Mouse (Mus musculus): Measurements from ENCODE around the gene Cacna1c.
A peak's percentile ranks its signal among the peaks of the same experiment; 100 is the strongest.

The Cacna1c gene

GRCm38 (mm10) chr6:119145109-119145508, 51.1 kb downstream of the Cacna1c start:
- DNase-seq (ENCODE audit: low read depth, low spot score): no peak

- DNase-seq (ENCODE audit: low read depth, low spot score): no peak
These were observed 56.7 kb downstream of the Cacna1c start for GRCm38 (mm10) chr6:119139561-119139960.

GRCm38 (mm10) chr6:119137768-119138167, 58.5 kb downstream of the Cacna1c start:
- no peak for DNase-seq (ENCODE audit: low read depth, low spot score)

- no peak for DNase-seq (ENCODE audit: low read depth, low spot score)
These were observed 63.4 kb downstream of the Cacna1c start for GRCm38 (mm10) chr6:119132863-119133262.

- DNase-seq (ENCODE audit: low read depth, low spot score): no peak
These were observed 64.0 kb downstream of the Cacna1c start for GRCm38 (mm10) chr6:119132111-119132735.

- DNase-seq (ENCODE audit: low read depth, low spot score): no peak
These were observed 66.6 kb downstream of the Cacna1c start for GRCm38 (mm10) chr6:119129664-119130063.

- no peak for DNase-seq (ENCODE audit: low read depth, low spot score)
These were observed 67.7 kb downstream of the Cacna1c start for GRCm38 (mm10) chr6:119128521-119128920.

GRCm38 (mm10) chr6:119128076-119128475, 68.1 kb downstream of the Cacna1c start:
- DNase-seq (ENCODE audit: low read depth, low spot score): no peak

GRCm38 (mm10) chr6:119126991-119127390, 69.2 kb downstream of the Cacna1c start:
- no peak for DNase-seq (ENCODE audit: low read depth, low spot score)

GRCm38 (mm10) chr6:119118371-119118770, 77.8 kb downstream of the Cacna1c start:
- DNase-seq (ENCODE audit: low read depth, low spot score): no peak

GRCm38 (mm10) chr6:119116290-119116689, 79.9 kb downstream of the Cacna1c start:
- DNase-seq (ENCODE audit: low read depth, low spot score): no peak

- DNase-seq (ENCODE audit: low read depth, low spot score): no peak
These were observed 82.9 kb downstream of the Cacna1c start for GRCm38 (mm10) chr6:119113362-119113761.

- no peak for DNase-seq (ENCODE audit: low read depth, low spot score)
These were observed 85.8 kb downstream of the Cacna1c start for GRCm38 (mm10) chr6:119110369-119110768.

GRCm38 (mm10) chr6:119108466-119109394, 87.5 kb downstream of the Cacna1c start:
- peak; percentile 53 for DNase-seq (ENCODE audit: low read depth, low spot score)

GRCm38 (mm10) chr6:119107856-119108465, 88.3 kb downstream of the Cacna1c start:
- peak; percentile 18 for DNase-seq (ENCODE audit: low read depth, low spot score)

GRCm38 (mm10) chr6:119107140-119107855, 88.9 kb downstream of the Cacna1c start:
- DNase-seq (ENCODE audit: low read depth, low spot score): no peak

GRCm38 (mm10) chr6:119106726-119107125, 89.5 kb downstream of the Cacna1c start:
- no peak for DNase-seq (ENCODE audit: low read depth, low spot score)

- DNase-seq (ENCODE audit: low read depth, low spot score): no peak
These were observed 90.3 kb downstream of the Cacna1c start for GRCm38 (mm10) chr6:119105651-119106595.

GRCm38 (mm10) chr6:119104246-119104645, 92.0 kb downstream of the Cacna1c start:
- DNase-seq (ENCODE audit: low read depth, low spot score): peak; percentile 57

GRCm38 (mm10) chr6:119102936-119103335, 93.3 kb downstream of the Cacna1c start:
- DNase-seq (ENCODE audit: low read depth, low spot score): no peak

GRCm38 (mm10) chr6:119099333-119099732, 96.9 kb downstream of the Cacna1c start:
- DNase-seq (ENCODE audit: low read depth, low spot score): no peak
